Mouse (Mus musculus) liver, postnatal 0 days (tissue): ENCODE measurements around the gene Ddx52. TPM values are rescaled to one million over a fixed set of nuclear protein-coding genes. Genes with fewer than 3 reads are reported as not detected.

Experiments used
- ATAC-seq: fragments of 200-750 bp; cut with Nextera tagmentation; 2 replicates; pipeline ENCODE4 v1.8.0; 2017; ENCODE audit warnings: mild to moderate bottlenecking, moderate library complexity
- DNase-seq: peaks from one replicate; pipeline ENCODE4 v3.0.0-alpha.2; 2016
- H3K27ac ChIP-seq: fragments of 300-500 bp; sonication (generic); 2 replicates; pipeline ENCODE4 v1.5.1; 2014; ENCODE audit warnings: antibody characterized with exemption, moderate library complexity, mild to moderate bottlenecking, low read depth
- H3K27me3 ChIP-seq: fragments of 300-500 bp; sonication (generic); 2 replicates; pipeline ENCODE4 v1.6.1; 2014; ENCODE audit warnings: low read length, control low read depth, mixed read lengths; ENCODE audit not compliant: insufficient read depth
- H3K36me3 ChIP-seq: fragments of 300-500 bp; sonication (generic); replicated peaks from 2 replicates; pipeline ENCODE4 v1.6.1; 2014; ENCODE audit warnings: mild to moderate bottlenecking, control low read depth, low read length, moderate library complexity, mixed read lengths; ENCODE audit not compliant: insufficient read depth
- H3K4me1 ChIP-seq: fragments of 300-500 bp; sonication (generic); 2 replicates; pipeline ENCODE4 v1.6.1; 2014; ENCODE audit warnings: antibody characterized with exemption, mild to moderate bottlenecking, control low read depth; ENCODE audit not compliant: insufficient read depth
- H3K4me2 ChIP-seq: fragments of 300-500 bp; sonication (generic); 2 replicates; pipeline ENCODE4 v1.6.1; 2014; ENCODE audit warnings: low read depth, mild to moderate bottlenecking, low read length, moderate library complexity, mixed read lengths
- H3K4me3 ChIP-seq: fragments of 300-500 bp; sonication (generic); 2 replicates; pipeline ENCODE4 v1.5.1; 2014; ENCODE audit warnings: low read depth, low read length
- H3K9ac ChIP-seq: fragments of 300-500 bp; sonication (generic); replicated peaks from 2 replicates; pipeline ENCODE4 v1.6.1; 2014; ENCODE audit warnings: mild to moderate bottlenecking, moderate library complexity
- H3K9me3 ChIP-seq: fragments of 300-500 bp; sonication (generic); 2 replicates; pipeline ENCODE4 v1.6.1; 2016; ENCODE audit warnings: mild to moderate bottlenecking, control low read depth, low read length, mixed read lengths
- CTCF ChIP-seq: sonication (generic); IDR thresholded peaks from 2 replicates; pipeline ENCODE4 v1.5.1; 2016; ENCODE audit warnings: antibody characterized with exemption, low read depth
- EP300 ChIP-seq: IDR thresholded peaks from 2 replicates; pipeline ENCODE4 v1.6.1; 2016; ENCODE audit warnings: antibody characterized with exemption, low read depth, mild to moderate bottlenecking
- WGBS: fragments of 180-500 bp; shearing (Covaris S2); extraction: QIAGEN DNeasy Blood & Tissue Kit; methylation state at CpG from one replicate; pipeline ENCODE4 v1.1.7; 2014; ENCODE audit not compliant: insufficient replicate concordance; 5-methylcytosine and 5-hydroxymethylcytosine counted together
- polyA plus RNA-seq: library from polyadenylated mRNA; unstranded; fragments of >200 nt; fragmentation: Nextera tagmentation; extraction: Ambion mirVana; gene quantifications from 2 replicates; pipeline ENCODE4 v1.2.1, GENCODE M21; 2015

The Ddx52 gene
- polyA plus RNA-seq, 1 experiment from 2014 or later = 12.5 TPM

- TF ChIP-seq CTCF (no peak), EP300 (no peak)
- Histone ChIP-seq H3K9me3 (no peaks in the 10 kb centered on the region), H3K4me2 (no peak overlapping the region), H3K9ac (no peak overlapping the region), H3K27me3 (no peaks in the 10 kb centered on the region), H3K27ac (no peak overlapping the region), H3K4me1 (0 out of 2 replicates have a peak, but pooled peaks cover 3% of the 10 kb centered on the region), H3K36me3 (no peaks in the 10 kb centered on the region), H3K4me3 (no peak overlapping the region)
- WGBS = 58% methylated on average over 10 of the region's 10 CpGs
- no peak for ATAC-seq
- DNase-seq = no peak
These were observed 9.3 kb upstream of the Ddx52 start for GRCm38 (mm10) chr11:83932506-83933106.

GRCm38 (mm10) chr11:83933376-83933775 lies 8.5 kb upstream of the Ddx52 start:
- Histone ChIP-seq H3K9ac (no peak overlapping the region), H3K36me3 (no peaks in the 10 kb centered on the region), H3K9me3 (no peaks in the 10 kb centered on the region), H3K4me1 (0 out of 2 replicates have a peak, but pooled peaks cover 3% of the 10 kb centered on the region), H3K4me3 (no peak overlapping the region), H3K4me2 (no peak overlapping the region), H3K27me3 (no peaks in the 10 kb centered on the region), H3K27ac (no peak overlapping the region)
- no peak for TF ChIP-seq CTCF
- TF ChIP-seq EP300 = no peak
- DNase-seq (no peak), ATAC-seq (no peak)
- WGBS = 69% methylated on average over 4 of the region's 4 CpGs

- Histone ChIP-seq H3K27ac (no peak overlapping the region), H3K27me3 (no peaks in the 10 kb centered on the region), H3K4me1 (0 out of 2 replicates have a peak, but pooled peaks cover 3% of the 10 kb centered on the region), H3K36me3 (no peaks in the 10 kb centered on the region), H3K4me3 (no peak overlapping the region), H3K9me3 (no peaks in the 10 kb centered on the region), H3K9ac (no peak overlapping the region), H3K4me2 (no peak overlapping the region)
- peak; percentile 73 for ATAC-seq
- DNase-seq = peak; percentile 84
- TF ChIP-seq CTCF (peak; percentile 95), EP300 (no peak)
- WGBS = 22% methylated on average over 7 of the region's 7 CpGs
These were observed 5.7 kb upstream of the Ddx52 start for GRCm38 (mm10) chr11:83935986-83936665.

- DNase-seq = no peak
- no peak overlapping the region for H3K4me2 ChIP-seq
- no peak for ATAC-seq
- no peak overlapping the region for H3K4me3 ChIP-seq
- H3K27me3 ChIP-seq = no peaks in the 10 kb centered on the region
- peaks cover 3% of the 10 kb centered on the region; the same call in 1 of the 2 replicates for H3K36me3 ChIP-seq
- H3K9me3 ChIP-seq = no peaks in the 10 kb centered on the region
- WGBS = 71% methylated on average over 8 of the region's 8 CpGs
- H3K9ac ChIP-seq = no peak overlapping the region
- no peak overlapping the region for H3K27ac ChIP-seq
- TF ChIP-seq CTCF = no peak
- TF ChIP-seq EP300 = no peak
- peaks cover 12% of the 10 kb centered on the region for H3K4me1 ChIP-seq
These were observed 3.3 kb upstream of the Ddx52 start for GRCm38 (mm10) chr11:83938556-83938955.

GRCm38 (mm10) chr11:83956822-83957221 lies 15.0 kb downstream of the Ddx52 start:
- Histone ChIP-seq H3K4me3 (no peak overlapping the region), H3K9ac (no peak overlapping the region), H3K27me3 (no peaks in the 10 kb centered on the region), H3K9me3 (no peaks in the 10 kb centered on the region), H3K36me3 (peaks cover 87% of the 10 kb centered on the region), H3K4me1 (no peaks in the 10 kb centered on the region), H3K4me2 (no peak overlapping the region), H3K27ac (no peak overlapping the region)
- no peak for DNase-seq
- WGBS = 80% methylated on average over 2 of the region's 2 CpGs
- TF ChIP-seq EP300 = no peak
- no peak for TF ChIP-seq CTCF
- ATAC-seq = no peak

GRCm38 (mm10) chr11:83961983-83962382 lies 20.1 kb downstream of the Ddx52 start:
- WGBS = 80% methylated on average over 3 of the region's 3 CpGs
- Histone ChIP-seq H3K9ac (no peak overlapping the region), H3K4me2 (no peak overlapping the region), H3K36me3 (peaks cover 54% of the 10 kb centered on the region), H3K27me3 (no peaks in the 10 kb centered on the region), H3K27ac (no peak overlapping the region), H3K4me1 (peaks cover 11% of the 10 kb centered on the region), H3K4me3 (no peak overlapping the region), H3K9me3 (no peaks in the 10 kb centered on the region)
- ATAC-seq = no peak
- no peak for TF ChIP-seq EP300
- no peak for TF ChIP-seq CTCF
- DNase-seq = no peak
